Mouse (Mus musculus) kidney, embryonic 15.5 days (tissue): Measurements from ENCODE around the gene Crtap. TPM values are rescaled to one million over a fixed set of nuclear protein-coding genes. Genes with fewer than 3 reads are reported as not detected.
"Not testable (repeated sequence)": the region's sequence is repeated elsewhere in the genome, so short reads cannot be mapped to it uniquely, and the experiment has no call there.

Source experiments
- ATAC-seq: fragments of 200-750 bp; cut with Nextera tagmentation; replicated peaks from 2 replicates; pipeline ENCODE4 v1.8.0; 2017; ENCODE audit warnings: moderate TSS enrichment; ENCODE audit not compliant: low FRiP score
- H3K27ac ChIP-seq: fragments of 300-500 bp; sonication (generic); 2 replicates; pipeline ENCODE4 v1.5.1; 2015; ENCODE audit warnings: mild to moderate bottlenecking, inconsistent platforms
- H3K27me3 ChIP-seq: fragments of 300-500 bp; sonication (generic); 2 replicates; pipeline ENCODE4 v1.6.1; 2015; ENCODE audit warnings: inconsistent platforms
- H3K36me3 ChIP-seq: fragments of 300-500 bp; sonication (generic); 2 replicates; pipeline ENCODE4 v1.6.1; 2015; ENCODE audit warnings: inconsistent platforms
- H3K4me1 ChIP-seq: fragments of 300-500 bp; sonication (generic); 2 replicates; pipeline ENCODE4 v1.6.1; 2015; ENCODE audit warnings: inconsistent platforms
- H3K4me2 ChIP-seq: fragments of 300-500 bp; sonication (generic); 2 replicates; pipeline ENCODE4 v1.6.1; 2015; ENCODE audit warnings: moderate library complexity, mild to moderate bottlenecking, inconsistent platforms
- H3K4me3 ChIP-seq: fragments of 300-500 bp; sonication (generic); replicated peaks from 2 replicates; pipeline ENCODE4 v1.5.1; 2015; ENCODE audit warnings: mild to moderate bottlenecking, inconsistent platforms
- H3K9ac ChIP-seq: fragments of 300-500 bp; sonication (generic); 2 replicates; pipeline ENCODE4 v1.6.1; 2015; ENCODE audit warnings: mild to moderate bottlenecking, inconsistent platforms
- H3K9me3 ChIP-seq: fragments of 300-500 bp; sonication (generic); replicated peaks from 2 replicates; pipeline ENCODE4 v1.6.1; 2016; ENCODE audit warnings: inconsistent platforms
- whole genome bisulfite sequencing: fragments of 180-500 bp; shearing (Covaris S2); methylation state at CpG from one replicate; pipeline ENCODE4 v1.1.7; 2015; ENCODE audit warnings: mixed read lengths; 5-methylcytosine and 5-hydroxymethylcytosine counted together
- polyA plus RNA-seq: library from polyadenylated mRNA; unstranded; fragments of >200 nt; fragmentation: Nextera tagmentation; extraction: Ambion mirVana; gene quantifications from 2 replicates; pipeline ENCODE4 v1.2.1, GENCODE M21; 2015

Gene Crtap
- polyA plus RNA-seq, 1 experiment from 2014 or later: 138 TPM

DNA sequence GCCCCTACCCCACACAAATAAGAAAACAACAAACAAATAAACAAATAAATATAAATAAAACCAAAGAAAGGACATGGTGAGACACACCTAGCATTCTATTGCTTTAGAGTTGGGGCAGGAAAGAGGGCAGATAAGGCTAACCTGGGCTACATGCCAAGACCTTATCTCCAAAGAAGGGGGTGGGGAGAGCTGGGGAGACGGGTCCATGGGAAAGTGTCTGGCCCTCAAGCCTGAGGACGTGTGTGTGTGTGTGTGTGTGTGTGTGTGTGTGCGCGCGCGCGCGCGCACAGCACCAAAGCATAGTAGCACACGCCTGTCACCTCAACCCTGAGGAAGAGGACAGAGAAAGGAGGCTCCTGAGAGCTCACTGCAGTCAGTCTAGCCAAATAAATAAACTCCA lies 13.3 kb downstream of the Crtap start:
- ATAC-seq: no peak
- Histone ChIP-seq H3K4me1 (no peaks in the 10 kb centered on the region), H3K36me3 (peaks cover 69% of the 10 kb centered on the region), H3K9me3 (no peaks in the 10 kb centered on the region), H3K27me3 (no peaks in the 10 kb centered on the region), H3K9ac (no peak overlapping the region), H3K4me3 (no peak overlapping the region), H3K4me2 (no peak overlapping the region), H3K27ac (no peak overlapping the region)
- WGBS: 94% methylated on average over 10 of the region's 10 CpGs

DNA sequence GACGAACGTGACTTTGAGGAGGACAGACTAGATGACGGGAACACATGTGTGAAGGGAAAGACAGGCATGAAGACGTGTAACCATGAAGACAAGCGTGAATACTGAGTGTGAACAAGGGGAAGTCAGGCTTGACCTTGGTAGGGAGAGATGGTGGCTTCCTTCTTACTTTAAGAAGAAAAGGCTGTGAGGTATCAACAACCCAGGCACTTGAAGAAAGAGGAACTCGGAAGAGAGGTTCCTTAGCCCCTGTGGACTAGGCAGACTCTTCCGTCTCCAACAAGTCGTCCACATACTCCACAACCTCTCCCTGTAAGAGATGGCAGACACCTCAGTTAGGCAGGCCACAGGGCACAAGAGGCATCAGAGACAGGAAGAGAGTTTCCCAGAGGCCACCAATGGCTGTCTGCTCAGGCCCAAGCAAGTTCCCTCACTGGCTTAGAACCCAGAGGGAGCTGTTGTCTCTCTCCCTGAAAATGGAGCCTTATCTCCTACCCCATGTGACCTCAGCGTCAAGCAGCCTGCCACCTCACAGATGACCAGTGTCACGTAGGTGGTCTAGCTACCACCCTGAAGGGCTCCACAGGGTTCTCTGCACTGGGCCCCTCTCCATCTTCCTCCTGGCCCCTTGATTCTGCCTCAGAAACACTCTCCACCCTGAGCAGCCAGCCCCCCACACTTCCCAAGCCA lies 15.1 kb downstream of the Crtap start:
- no peak for ATAC-seq

DNA sequence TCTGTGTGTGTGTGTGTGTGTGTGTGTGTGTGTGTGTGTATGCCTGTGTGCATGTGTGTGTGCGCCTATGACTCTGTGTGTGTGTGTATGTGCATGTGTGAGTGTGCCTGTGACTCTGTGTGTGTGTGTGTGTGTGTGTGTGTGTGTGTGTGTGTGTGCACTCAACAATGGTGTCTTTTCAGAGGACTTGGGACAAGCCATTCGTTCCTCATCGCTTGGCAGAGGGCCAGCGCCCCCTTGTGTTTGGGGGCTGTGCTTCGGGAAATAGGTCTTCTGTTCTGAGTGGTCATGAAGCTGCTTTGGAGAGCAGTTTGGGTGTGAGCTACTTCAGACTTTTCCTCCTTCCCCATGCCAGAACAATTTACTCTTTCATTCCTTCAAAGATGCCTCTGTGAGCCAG lies 18.8 kb downstream of the Crtap start:
- not testable (repeated sequence) for ATAC-seq
- 16% methylated on average over 5 of the region's 5 CpGs for WGBS

More for the DNA sequence above, 15.1 kb downstream of the Crtap start:
- Histone ChIP-seq H3K4me3 (no peak overlapping the region), H3K9ac (no peak overlapping the region), H3K36me3 (peaks cover 55% of the 10 kb centered on the region), H3K4me2 (no peak overlapping the region), H3K27me3 (no peaks in the 10 kb centered on the region), H3K9me3 (no peaks in the 10 kb centered on the region), H3K4me1 (no peaks in the 10 kb centered on the region), H3K27ac (no peak overlapping the region)
- 93% methylated on average over 10 of the region's 10 CpGs for WGBS

DNA sequence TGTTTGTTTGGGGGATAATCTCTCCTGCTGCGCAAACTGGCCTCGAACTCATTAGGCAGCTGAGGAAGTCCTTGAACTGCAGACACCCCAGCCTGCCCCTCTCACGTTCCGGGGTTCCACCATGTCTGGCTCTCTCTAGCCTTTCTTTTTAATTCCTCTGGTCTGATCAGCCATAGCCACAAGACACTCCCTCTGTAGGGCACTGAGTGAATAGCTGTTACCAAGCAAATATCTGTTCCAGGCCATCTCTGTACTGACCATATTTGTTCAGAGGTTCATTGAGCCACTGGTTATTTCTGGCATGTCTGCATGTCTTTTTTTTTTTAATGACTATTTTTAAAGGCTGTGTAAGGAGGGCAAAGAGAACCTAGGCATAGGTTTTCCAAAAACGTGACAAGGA lies 21.1 kb downstream of the Crtap start:
- not testable (repeated sequence) for H3K9ac ChIP-seq, ATAC-seq, H3K9me3 ChIP-seq, H3K4me1 ChIP-seq, H3K36me3 ChIP-seq, H3K4me2 ChIP-seq, H3K4me3 ChIP-seq, H3K27ac ChIP-seq
- peaks cover 11% of the 10 kb centered on the region; the same call in 1 of the 2 replicates for H3K27me3 ChIP-seq
- WGBS: 59% methylated on average over 5 of the region's 5 CpGs

More for the DNA sequence above, 18.8 kb downstream of the Crtap start:
- H3K27me3 ChIP-seq, H3K9me3 ChIP-seq, H3K9ac ChIP-seq, H3K4me3 ChIP-seq, H3K4me2 ChIP-seq, H3K27ac ChIP-seq, H3K4me1 ChIP-seq: not testable (repeated sequence)
- H3K36me3 ChIP-seq: peaks cover 24% of the 10 kb centered on the region

DNA sequence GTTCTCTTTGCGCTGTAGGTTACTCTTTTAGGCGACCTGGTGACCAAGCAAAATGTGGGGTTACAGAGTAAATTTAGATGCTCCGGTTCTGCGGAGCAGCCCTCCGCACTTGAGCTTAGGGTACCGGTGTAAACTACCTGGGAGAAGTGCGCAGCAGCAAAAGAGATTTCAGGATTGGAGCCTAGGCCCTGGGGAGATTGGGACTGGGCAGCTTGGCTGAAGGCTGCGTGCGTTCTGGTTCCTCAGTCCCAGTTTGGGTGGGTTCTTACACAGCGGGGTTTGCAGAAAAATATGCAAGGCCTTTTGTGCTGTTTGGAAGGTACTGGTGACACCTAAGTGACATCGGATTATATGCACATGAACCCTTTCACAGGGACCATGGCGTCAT lies 22.0 kb downstream of the Crtap start:
- peaks cover 6% of the 10 kb centered on the region; the same call in 1 of the 2 replicates for H3K36me3 ChIP-seq
- peaks cover 11% of the 10 kb centered on the region; the same call in 1 of the 2 replicates for H3K27me3 ChIP-seq
- no peak overlapping the region for H3K27ac ChIP-seq
- H3K4me2 ChIP-seq: peak overlapping the region; percentile 95
- H3K9me3 ChIP-seq: no peaks in the 10 kb centered on the region
- WGBS: 13% methylated on average over 12 of the region's 12 CpGs
- peak overlapping the region; percentile 37 for H3K9ac ChIP-seq
- H3K4me3 ChIP-seq: peak overlapping the region; percentile 52
- ATAC-seq: peak; percentile 31
- H3K4me1 ChIP-seq: peaks cover 9% of the 10 kb centered on the region; the same call in 1 of the 2 replicates

DNA sequence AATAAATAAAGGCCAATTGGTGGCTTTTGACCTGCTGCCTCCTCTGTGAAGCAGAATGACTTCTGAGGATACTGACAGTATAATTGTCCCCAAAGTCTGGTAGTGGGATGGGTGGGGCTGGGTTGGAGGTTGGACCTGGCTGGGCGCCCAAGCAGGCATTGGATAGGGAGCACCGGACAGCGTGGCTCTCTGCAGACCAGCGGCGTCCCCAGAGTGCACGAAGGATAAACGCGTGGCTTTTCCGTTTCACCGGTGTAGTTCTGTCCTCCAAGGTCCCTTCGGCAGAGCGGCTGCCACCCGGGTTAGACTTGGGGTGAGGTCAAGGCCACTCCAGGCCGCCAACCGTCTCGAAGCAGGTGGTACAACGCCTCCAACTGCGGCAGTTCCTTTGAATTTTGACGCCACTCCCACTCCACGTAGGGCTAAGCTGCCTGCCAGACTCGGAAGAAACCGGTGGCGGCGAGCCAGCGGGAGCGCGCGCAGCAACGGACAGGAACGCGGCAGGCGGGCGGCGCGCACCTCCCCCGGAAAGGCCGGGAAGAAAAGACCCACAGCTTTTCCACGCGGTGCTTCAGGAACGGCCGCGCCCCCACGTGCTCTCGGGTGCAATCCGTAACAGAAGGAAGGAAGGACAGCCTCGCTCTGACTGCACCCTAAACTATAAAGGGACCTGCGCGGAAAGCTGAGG lies 22.5 kb downstream of the Crtap start:
- H3K9me3 ChIP-seq: no peaks in the 10 kb centered on the region
- H3K4me3 ChIP-seq: peak overlapping the region; percentile 52
- peaks cover under 1% of the 10 kb centered on the region; the same call in 1 of the 2 replicates for H3K36me3 ChIP-seq
- H3K4me2 ChIP-seq: peak overlapping the region; percentile 95
- WGBS: under 1% methylated on average over 48 of the region's 48 CpGs
- H3K27ac ChIP-seq: no peak overlapping the region
- peak overlapping the region; percentile 37 for H3K9ac ChIP-seq
- peak; percentile 85 for ATAC-seq
- peaks cover 9% of the 10 kb centered on the region; the same call in 1 of the 2 replicates for H3K4me1 ChIP-seq
- H3K27me3 ChIP-seq: peaks cover 11% of the 10 kb centered on the region; the same call in 1 of the 2 replicates

DNA sequence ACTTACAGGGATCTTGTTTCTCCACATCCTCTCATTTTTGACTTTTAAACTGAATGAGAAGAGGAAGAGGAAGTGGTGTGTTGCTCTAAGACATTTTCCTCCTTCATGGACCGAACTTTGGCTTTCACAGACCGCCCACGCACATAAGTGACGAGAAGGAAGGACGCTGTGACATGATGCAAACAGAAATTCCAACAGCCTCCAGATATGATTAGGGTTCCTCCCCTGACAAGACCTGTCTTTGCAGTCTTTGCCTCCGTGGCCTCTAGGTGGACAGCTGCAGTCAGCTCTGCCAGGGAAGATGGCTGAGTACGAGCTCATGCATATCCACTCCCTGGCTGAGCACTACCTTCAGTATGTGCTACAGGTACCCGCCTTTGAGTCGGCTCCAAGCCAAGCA lies 60.6 kb downstream of the Crtap start, which contains the start of gene Bcl2a1c:
Gene Bcl2a1c (plus strand): TSS at position 281 of the 400 bp plus-strand sequence.
- H3K4me3 ChIP-seq, ATAC-seq, H3K27ac ChIP-seq, H3K36me3 ChIP-seq, H3K27me3 ChIP-seq, H3K9ac ChIP-seq, H3K4me1 ChIP-seq, H3K9me3 ChIP-seq, H3K4me2 ChIP-seq: not testable (repeated sequence)
- WGBS: 67% methylated on average over 9 of the region's 9 CpGs

DNA sequence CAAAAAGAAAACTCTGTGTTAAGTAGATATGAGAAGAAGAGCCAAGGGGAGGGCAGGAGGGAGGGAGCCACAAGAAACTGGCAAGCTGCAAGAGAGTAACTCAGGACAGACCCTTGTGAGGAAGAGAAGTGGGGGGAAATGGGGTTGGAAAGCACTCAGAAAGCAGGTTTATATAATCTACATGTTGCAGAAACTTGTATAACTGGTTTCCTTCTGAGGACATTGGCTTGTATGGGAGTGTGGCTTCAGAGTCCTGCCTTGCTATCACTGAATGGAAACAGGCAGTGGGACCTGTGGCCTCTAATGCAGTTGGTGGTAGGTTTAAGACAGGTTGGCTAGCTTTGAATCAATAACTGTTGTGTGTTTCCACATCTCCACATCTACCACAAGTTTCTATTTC lies 62.1 kb downstream of the Crtap start:
- H3K9me3 ChIP-seq, H3K27me3 ChIP-seq, H3K4me1 ChIP-seq, H3K27ac ChIP-seq, H3K9ac ChIP-seq, ATAC-seq, H3K36me3 ChIP-seq, H3K4me3 ChIP-seq, H3K4me2 ChIP-seq: not testable (repeated sequence)

DNA sequence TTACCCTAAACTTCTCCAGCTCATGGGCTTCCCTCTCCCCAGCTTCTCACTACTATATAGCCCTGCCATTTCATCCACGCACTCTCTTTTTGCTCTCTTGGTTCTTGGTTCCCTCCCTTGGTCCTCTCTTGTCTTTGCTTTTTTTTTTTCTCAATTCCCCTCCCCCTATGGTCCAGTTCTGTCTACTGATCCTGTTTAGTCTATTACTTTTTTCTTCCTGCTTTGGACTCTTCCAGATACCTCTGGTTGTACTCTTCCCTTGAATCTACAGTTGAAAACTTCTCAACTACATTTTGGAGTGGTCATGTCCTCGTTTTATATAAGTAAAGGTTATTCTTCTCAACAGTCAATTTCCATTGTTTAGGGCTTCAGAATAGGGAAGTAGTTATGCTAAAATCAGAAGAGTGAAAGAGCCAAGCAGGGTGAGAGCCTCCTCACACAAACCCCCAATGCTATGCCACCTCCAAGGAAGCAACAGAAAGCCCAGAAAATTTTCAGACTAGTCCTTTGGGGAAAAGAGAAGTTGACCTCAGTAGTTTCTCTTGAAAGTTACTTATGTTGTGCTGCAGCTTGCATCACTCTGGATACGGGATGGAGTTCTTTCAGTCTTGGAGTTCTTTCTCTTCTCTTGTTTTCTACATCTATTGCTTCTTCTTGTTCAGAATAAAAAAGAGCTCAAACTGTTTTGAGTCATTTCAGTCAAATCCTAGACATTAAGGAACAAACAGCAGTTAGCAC lies 64.3 kb downstream of the Crtap start:
- 73% methylated on average over 3 of the region's 3 CpGs for WGBS
- ATAC-seq: no peak
- no peak overlapping the region for H3K4me3 ChIP-seq

More for the DNA sequence above, 64.3 kb downstream of the Crtap start:
- Histone ChIP-seq H3K4me2 (no peak overlapping the region), H3K27me3 (no peaks in the 10 kb centered on the region), H3K9me3 (no peaks in the 10 kb centered on the region), H3K9ac (no peak overlapping the region), H3K36me3 (no peaks in the 10 kb centered on the region), H3K27ac (no peak overlapping the region), H3K4me1 (no peaks in the 10 kb centered on the region)

Other genes with a start within 250 kb of the Crtap start
- gene Bcl2a1c, start 60.5 kb downstream of the Crtap start, polyA plus RNA-seq: not detected in 2 replicates
- 54.0 and 58.4 TPM in 2 replicates for gene Glb1, start 10.4 kb upstream of the Crtap start, polyA plus RNA-seq
- 11.0 and 12.5 TPM in 2 replicates for gene Tmppe, start 10.4 kb upstream of the Crtap start, polyA plus RNA-seq
- gene Ccr4, start 114.2 kb upstream of the Crtap start, polyA plus RNA-seq: 0.55 and 0.78 TPM in 2 replicates
- gene C130032M10Rik, start 125.0 kb upstream of the Crtap start, polyA plus RNA-seq: 0.58 and 0.62 TPM in 2 replicates
- 0.87 and 1.00 TPM in 2 replicates for gene Trim71, start 173.7 kb upstream of the Crtap start, polyA plus RNA-seq
- gene Cnot10, start 249.5 kb upstream of the Crtap start, polyA plus RNA-seq: 66.3 and 68.7 TPM in 2 replicates